Mouse (Mus musculus) hindbrain, embryonic 16.5 days (tissue): ENCODE data around the gene Rpl35a. TPM values are rescaled to one million over a fixed set of nuclear protein-coding genes. Genes with fewer than 3 reads are reported as not detected.

Experiments
- ATAC-seq: fragments of 200-750 bp; cut with Nextera tagmentation; 2 replicates; pipeline ENCODE4 v1.8.0; 2017; ENCODE audit warnings: moderate TSS enrichment, moderate library complexity
- H3K27ac ChIP-seq: fragments of 300-500 bp; sonication (generic); 2 replicates; pipeline ENCODE4 v1.5.1; 2014; ENCODE audit warnings: low read depth, mild to moderate bottlenecking, control low read depth, low read length, moderate library complexity
- H3K27me3 ChIP-seq: fragments of 300-500 bp; sonication (generic); replicated peaks from 2 replicates; pipeline ENCODE4 v1.6.1; 2014; ENCODE audit warnings: low read length; ENCODE audit not compliant: control insufficient read depth, insufficient read depth
- H3K36me3 ChIP-seq: fragments of 300-500 bp; sonication (generic); 2 replicates; pipeline ENCODE4 v1.6.1; 2014; ENCODE audit warnings: mild to moderate bottlenecking, low read length, moderate library complexity, mixed read lengths; ENCODE audit not compliant: control insufficient read depth, insufficient read depth
- H3K4me1 ChIP-seq: fragments of 300-500 bp; sonication (generic); 2 replicates; pipeline ENCODE4 v1.6.1; 2014; ENCODE audit warnings: low read depth, low read length; ENCODE audit not compliant: control insufficient read depth, insufficient read depth
- H3K4me2 ChIP-seq: fragments of 300-500 bp; sonication (generic); 2 replicates; pipeline ENCODE4 v1.6.1; 2014; ENCODE audit warnings: mild to moderate bottlenecking, low read length, control low read depth, moderate library complexity
- H3K4me3 ChIP-seq: fragments of 300-500 bp; sonication (generic); 2 replicates; pipeline ENCODE4 v1.5.1; 2014; ENCODE audit warnings: mild to moderate bottlenecking, low read length, control low read depth, moderate library complexity
- H3K9ac ChIP-seq: fragments of 300-500 bp; sonication (generic); 2 replicates; pipeline ENCODE4 v1.6.1; 2014; ENCODE audit warnings: low read depth, mild to moderate bottlenecking, control low read depth, low read length, moderate library complexity
- H3K9me3 ChIP-seq: fragments of 300-500 bp; sonication (generic); 2 replicates; pipeline ENCODE4 v1.6.1; 2014; ENCODE audit warnings: mild to moderate bottlenecking, low read length, moderate library complexity; ENCODE audit not compliant: control insufficient read depth
- WGBS: fragments of 180-500 bp; shearing (Covaris S2); extraction: QIAGEN DNeasy Blood & Tissue Kit; methylation state at CpG from one replicate; pipeline ENCODE4 v1.1.7; 2014; 5-methylcytosine and 5-hydroxymethylcytosine counted together
- polyA plus RNA-seq: library from polyadenylated mRNA; unstranded; fragments of >200 nt; fragmentation: Nextera tagmentation; extraction: Ambion mirVana; gene quantifications from 2 replicates; pipeline ENCODE4 v1.2.1, GENCODE M21; 2015

Gene Rpl35a
- polyA plus RNA-seq = 370 and 392 TPM in 2 replicates

GRCm38 (mm10) chr16:33056095-33056785, at the start of gene Rpl35a, which contains the start of gene Iqcg:
Rpl35a (plus strand) TSS chr16:33056453.
Iqcg (minus strand) TSS chr16:33056218.
- H3K9ac ChIP-seq = peak within 1 kb of the TSS; percentile 91
- peak within 1 kb of the TSS; percentile 86 for H3K4me2 ChIP-seq
- peaks cover 13% of the 10 kb centered on the region for H3K4me1 ChIP-seq
- H3K9me3 ChIP-seq = no peaks in the 10 kb centered on the region
- peak within 1 kb of the TSS; percentile 94 for H3K4me3 ChIP-seq
- H3K27me3 ChIP-seq = no peaks in the 10 kb centered on the region
- H3K27ac ChIP-seq = peak within 1 kb of the TSS; percentile 91
- peaks cover 17% of the 10 kb centered on the region for H3K36me3 ChIP-seq
- ATAC-seq = peak; percentile 94
- 1% methylated on average over 41 of the region's 47 CpGs for WGBS

DNA sequence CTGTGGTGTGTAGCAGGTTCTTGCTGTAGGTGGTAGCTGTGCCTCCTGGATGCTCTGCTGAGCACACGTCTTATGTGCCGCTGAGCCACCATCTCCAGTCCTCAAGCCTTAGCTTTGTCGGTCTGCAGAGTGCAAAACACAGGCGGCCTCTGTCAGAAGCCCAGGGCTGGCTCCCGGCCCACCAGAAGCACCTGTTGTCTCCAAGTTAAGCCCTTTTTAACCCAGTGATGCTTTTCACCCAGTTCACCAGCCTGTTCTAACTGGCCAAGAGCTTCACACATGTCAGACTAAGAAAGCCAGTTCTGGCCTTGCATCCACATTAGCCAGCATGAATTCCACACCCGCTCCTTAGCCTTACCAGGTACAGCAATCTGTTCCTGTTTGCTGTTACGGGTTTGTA, 49.4 kb upstream of the Rpl35a start:
- no peaks in the 10 kb centered on the region for H3K4me1 ChIP-seq
- no peaks in the 10 kb centered on the region for H3K27me3 ChIP-seq
- no peak overlapping the region for H3K4me2 ChIP-seq
- H3K36me3 ChIP-seq = peaks cover 17% of the 10 kb centered on the region
- no peaks in the 10 kb centered on the region for H3K9me3 ChIP-seq
- no peak overlapping the region for H3K27ac ChIP-seq
- WGBS = 86% methylated on average over 7 of the region's 7 CpGs
- no peak overlapping the region for H3K9ac ChIP-seq
- ATAC-seq = peak; percentile 30; the same call in 1 of the 2 replicates
- no peak overlapping the region for H3K4me3 ChIP-seq

DNA sequence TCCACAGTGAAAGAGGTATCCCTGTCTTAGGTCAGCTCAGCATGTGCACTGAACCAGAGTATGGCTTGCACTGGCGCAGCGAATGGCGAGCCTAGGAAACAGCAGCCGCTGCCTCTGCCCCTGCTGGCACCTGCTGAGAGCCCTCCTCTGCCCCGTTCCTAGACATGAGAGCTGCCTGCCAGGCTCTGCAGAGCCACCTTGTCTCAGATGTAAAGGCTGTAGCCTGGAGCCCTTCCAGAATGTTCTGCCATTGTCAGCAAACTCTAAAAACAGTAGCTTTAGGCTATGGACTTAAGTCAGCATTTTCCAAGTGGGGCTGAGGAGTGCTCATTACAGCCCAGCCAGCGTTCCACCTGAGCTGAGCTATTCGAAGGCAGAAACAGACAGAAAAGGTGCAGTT, 48.8 kb upstream of the Rpl35a start:
- Histone ChIP-seq H3K27me3 (no peaks in the 10 kb centered on the region), H3K9ac (no peak overlapping the region), H3K4me1 (no peaks in the 10 kb centered on the region), H3K9me3 (no peaks in the 10 kb centered on the region), H3K27ac (no peak overlapping the region), H3K4me3 (no peak overlapping the region), H3K4me2 (no peak overlapping the region), H3K36me3 (peaks cover 17% of the 10 kb centered on the region)
- 67% methylated on average over 7 of the region's 7 CpGs for WGBS
- ATAC-seq = peak; percentile 42; the same call in 1 of the 2 replicates

DNA sequence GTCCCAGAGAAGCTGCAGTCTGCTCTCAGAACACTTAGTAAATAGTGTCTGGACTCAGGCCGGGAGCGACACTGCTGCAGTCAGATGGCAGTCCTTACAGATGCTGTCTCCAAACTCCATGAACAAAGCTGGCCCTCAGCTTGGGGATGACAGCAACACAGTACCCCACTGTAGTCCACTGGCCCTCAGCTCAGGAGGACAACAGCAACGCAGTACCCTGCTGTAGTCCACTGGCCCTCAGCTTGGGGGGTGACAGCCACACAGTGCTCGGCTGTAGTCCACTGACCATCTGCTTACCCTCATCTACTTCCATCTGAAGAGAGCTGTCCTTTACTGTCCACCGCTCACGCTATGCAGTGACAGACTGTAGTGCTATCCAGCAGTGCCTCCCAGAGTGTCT, 46.1 kb upstream of the Rpl35a start:
- no peaks in the 10 kb centered on the region for H3K9me3 ChIP-seq
- no peak overlapping the region for H3K27ac ChIP-seq
- H3K9ac ChIP-seq = no peak overlapping the region
- H3K4me3 ChIP-seq = no peak overlapping the region
- no peak overlapping the region for H3K4me2 ChIP-seq
- ATAC-seq = peak; percentile 68; the same call in 1 of the 2 replicates
- peaks cover 25% of the 10 kb centered on the region for H3K36me3 ChIP-seq
- no peaks in the 10 kb centered on the region for H3K27me3 ChIP-seq
- WGBS = 85% methylated on average over 6 of the region's 6 CpGs
- no peaks in the 10 kb centered on the region for H3K4me1 ChIP-seq

GRCm38 (mm10) chr16:33013801-33014200, 42.5 kb upstream of the Rpl35a start:
- no peaks in the 10 kb centered on the region for H3K27me3 ChIP-seq
- H3K9ac ChIP-seq = no peak overlapping the region
- no peak overlapping the region for H3K27ac ChIP-seq
- no peak for ATAC-seq
- peaks cover 20% of the 10 kb centered on the region for H3K36me3 ChIP-seq
- no peaks in the 10 kb centered on the region for H3K9me3 ChIP-seq
- H3K4me3 ChIP-seq = no peak overlapping the region
- H3K4me2 ChIP-seq = no peak overlapping the region
- H3K4me1 ChIP-seq = no peaks in the 10 kb centered on the region
- WGBS = 92% methylated on average over 5 of the region's 5 CpGs

DNA sequence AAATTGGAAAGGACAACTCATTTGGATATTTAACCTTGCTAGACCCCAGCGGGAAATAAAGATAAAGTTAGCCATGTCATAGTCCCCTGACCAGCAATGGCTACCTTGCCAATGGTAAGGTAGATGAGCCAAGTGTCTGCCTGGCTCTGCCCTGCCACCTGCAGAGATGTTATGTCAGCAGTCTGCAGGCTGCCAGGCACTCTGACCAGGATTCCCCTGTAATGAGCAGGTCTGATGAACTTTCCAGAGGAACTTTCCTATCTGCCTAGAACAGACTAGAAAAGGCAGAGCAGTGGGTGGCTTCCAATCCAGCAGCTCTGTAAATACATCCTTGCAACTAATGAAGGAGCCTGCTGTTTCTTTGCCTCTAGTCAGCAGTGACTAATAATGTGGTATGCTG, 41.3 kb upstream of the Rpl35a start:
- H3K36me3 ChIP-seq = peaks cover 11% of the 10 kb centered on the region
- no peak overlapping the region for H3K9ac ChIP-seq
- no peaks in the 10 kb centered on the region for H3K9me3 ChIP-seq
- H3K4me2 ChIP-seq = no peak overlapping the region
- no peak overlapping the region for H3K27ac ChIP-seq
- WGBS = 91% methylated on average over 1 of the region's 1 CpGs
- ATAC-seq = no peak
- no peaks in the 10 kb centered on the region for H3K4me1 ChIP-seq
- no peak overlapping the region for H3K4me3 ChIP-seq
- no peaks in the 10 kb centered on the region for H3K27me3 ChIP-seq

GRCm38 (mm10) chr16:33015396-33015907, 40.8 kb upstream of the Rpl35a start:
- H3K4me2 ChIP-seq = no peak overlapping the region
- no peaks in the 10 kb centered on the region for H3K4me1 ChIP-seq
- peaks cover 11% of the 10 kb centered on the region for H3K36me3 ChIP-seq
- H3K27ac ChIP-seq = no peak overlapping the region
- H3K9ac ChIP-seq = no peak overlapping the region
- H3K9me3 ChIP-seq = no peaks in the 10 kb centered on the region
- no peak overlapping the region for H3K4me3 ChIP-seq
- no peaks in the 10 kb centered on the region for H3K27me3 ChIP-seq
- no peak for ATAC-seq
- WGBS = 93% methylated on average over 3 of the region's 3 CpGs

DNA sequence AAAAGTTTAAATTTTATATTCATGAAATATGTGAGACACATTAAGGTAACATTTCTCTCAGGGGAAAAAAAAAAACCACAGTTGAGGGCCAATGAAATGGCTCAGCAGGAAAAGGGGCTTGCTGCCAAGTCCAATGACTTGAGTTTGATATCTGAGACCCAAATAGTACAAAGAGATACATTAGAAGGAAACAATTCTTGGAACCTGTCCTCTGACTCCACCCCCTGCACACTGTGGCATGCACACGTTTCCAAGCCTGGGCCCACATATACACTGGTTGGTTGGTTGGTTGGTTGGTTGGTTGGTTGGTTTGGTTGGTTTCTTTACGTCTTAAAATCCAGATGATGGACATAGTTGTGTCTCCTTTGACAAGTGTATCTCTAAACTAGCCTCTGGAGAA, 40.3 kb upstream of the Rpl35a start:
- Histone ChIP-seq H3K27ac (no peak overlapping the region), H3K4me2 (no peak overlapping the region), H3K4me1 (no peaks in the 10 kb centered on the region), H3K4me3 (no peak overlapping the region), H3K9me3 (no peaks in the 10 kb centered on the region), H3K9ac (no peak overlapping the region), H3K36me3 (peaks cover 8% of the 10 kb centered on the region), H3K27me3 (no peaks in the 10 kb centered on the region)
- 87% methylated on average over 2 of the region's 2 CpGs for WGBS
- no peak for ATAC-seq

DNA sequence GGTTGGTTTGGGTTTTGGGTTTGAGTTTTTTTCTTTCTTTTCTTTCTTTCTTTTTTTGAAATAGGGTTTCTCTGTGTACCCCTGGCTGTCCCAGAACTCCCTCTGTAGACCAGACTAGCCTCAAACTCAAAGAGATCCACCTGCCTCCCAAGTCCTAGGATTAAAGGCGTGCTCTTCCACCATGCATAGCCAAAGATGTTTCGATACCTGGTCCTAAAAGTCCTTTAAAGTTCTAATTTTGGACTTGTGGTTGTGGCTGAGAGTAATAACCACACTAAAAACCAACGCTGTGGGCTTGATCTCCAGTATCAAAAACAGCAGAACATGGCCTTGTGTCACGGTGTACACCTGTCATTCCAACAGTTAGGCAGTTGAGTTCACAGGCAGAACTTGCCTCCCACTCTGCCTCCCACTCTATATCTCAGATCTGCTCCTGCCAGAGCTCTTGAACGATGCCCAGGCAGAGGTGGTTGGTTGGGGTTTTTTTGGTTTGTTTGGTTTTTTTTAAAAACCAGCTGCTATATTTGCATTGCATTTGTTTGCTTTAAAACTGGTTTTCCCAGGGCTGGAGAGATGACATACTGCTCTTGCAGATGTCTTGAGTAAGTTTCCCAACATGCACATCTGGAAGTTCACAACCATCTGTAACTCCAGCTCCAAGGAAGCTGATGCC, 38.4 kb upstream of the Rpl35a start:
- Histone ChIP-seq H3K27ac (no peak overlapping the region), H3K9ac (no peak overlapping the region), H3K9me3 (no peaks in the 10 kb centered on the region), H3K4me1 (no peaks in the 10 kb centered on the region), H3K36me3 (peaks cover 5% of the 10 kb centered on the region), H3K27me3 (no peaks in the 10 kb centered on the region), H3K4me2 (no peak overlapping the region), H3K4me3 (no peak overlapping the region)
- no peak for ATAC-seq
- 98% methylated on average over 5 of the region's 5 CpGs for WGBS
